Mouse (Mus musculus) liver, embryonic 14.5 days (tissue): Measurements from ENCODE around the gene Thap4.

Experiments used
- CTCF ChIP-seq: IDR thresholded peaks from 2 replicates; pipeline ENCODE4 v1.5.1; 2016; ENCODE audit warnings: antibody characterized with exemption, low read depth, control low read depth
- EP300 ChIP-seq: IDR thresholded peaks from 2 replicates; pipeline ENCODE4 v1.6.1; 2016; ENCODE audit warnings: antibody characterized with exemption, low read depth

- TF ChIP-seq EP300 (0 out of 2 replicates have a peak, but pooled peaks have one; percentile 27), CTCF (no peak)
Measured at GRCm38 (mm10) chr1:93741987-93742386, 12.7 kb downstream of the Thap4 start.
